Mouse (Mus musculus) lung, postnatal 0 days (tissue): Measurements from ENCODE around the gene Nt5dc3.

Source experiments
- CTCF ChIP-seq: IDR thresholded peaks from 2 replicates; pipeline ENCODE4 v1.5.1; 2016; ENCODE audit warnings: antibody characterized with exemption, mild to moderate bottlenecking
- EP300 ChIP-seq: IDR thresholded peaks from 2 replicates; pipeline ENCODE4 v1.6.1; 2016; ENCODE audit warnings: antibody characterized with exemption, mild to moderate bottlenecking, control low read depth

DNA sequence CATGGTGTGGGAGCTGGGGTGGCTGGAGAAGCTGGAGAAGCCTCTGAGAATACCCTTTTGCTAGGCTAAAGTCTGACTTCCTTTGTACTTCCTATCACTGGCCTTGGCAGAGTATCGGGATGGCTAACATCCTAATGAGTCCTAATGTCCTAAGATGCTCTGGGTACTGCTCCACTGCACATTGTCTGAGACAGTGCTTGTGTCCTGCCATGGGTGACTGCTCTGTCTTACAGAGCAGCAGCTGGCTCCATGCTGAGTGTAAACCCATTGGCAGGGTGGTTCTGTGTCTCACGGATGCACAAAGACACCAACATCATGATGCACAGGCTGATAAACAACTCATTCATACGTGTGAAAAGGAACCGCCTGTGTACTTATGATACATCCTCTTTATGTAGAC lies 70.3 kb downstream of the Nt5dc3 start:
- TF ChIP-seq EP300 (no peak), CTCF (no peak)
